Mouse (Mus musculus) cerebral cortex, adult 2 months (tissue): ENCODE data around the gene L1td1.

Experiments
- WGBS: fragments of 180-500 bp; shearing (Covaris S2); methylation state at CpG from one replicate; pipeline ENCODE4 v1.1.7; 2018; 5-methylcytosine and 5-hydroxymethylcytosine counted together

Gene L1td1

GRCm38 (mm10) chr4:98739753-98740152 is 13.2 kb downstream of the L1td1 start:
- 32% methylated on average over 2 of the region's 2 CpGs for WGBS

DNA sequence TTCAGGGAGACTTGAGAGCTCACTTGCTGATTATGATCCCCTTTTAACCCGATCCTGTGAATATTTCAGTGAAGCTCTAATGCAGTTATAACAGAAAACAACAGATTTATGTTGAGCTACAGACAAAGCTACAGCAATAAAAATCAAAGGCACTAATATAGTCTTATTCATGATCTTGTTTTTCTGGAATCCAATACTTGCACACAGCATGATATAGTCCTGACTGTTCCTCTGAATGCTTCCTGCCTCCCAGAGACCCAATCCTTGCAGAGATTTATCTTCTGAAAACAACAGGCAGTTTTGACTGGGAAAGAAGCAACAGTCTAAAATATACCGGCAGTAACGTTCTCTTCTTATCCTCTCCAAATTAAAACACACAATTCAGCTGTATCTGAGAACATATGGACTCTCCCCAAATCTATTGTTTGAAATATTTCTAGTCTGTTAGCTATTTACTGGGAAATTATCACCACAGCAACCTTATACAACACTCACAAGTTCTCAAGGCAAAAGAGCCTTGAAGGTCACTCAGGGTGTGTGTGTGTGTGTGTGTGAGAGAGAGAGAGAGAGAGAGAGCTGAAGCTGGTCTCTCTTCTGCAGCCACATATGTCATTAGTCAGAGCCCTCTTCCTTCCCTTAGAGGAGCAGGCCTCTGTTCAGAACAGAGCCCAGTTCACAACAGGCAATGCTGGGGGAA is 16.8 kb downstream of the L1td1 start:
- WGBS, result 62% methylated on average over 3 of the region's 3 CpGs

GRCm38 (mm10) chr4:98743906-98744210 is 17.3 kb downstream of the L1td1 start:
- whole genome bisulfite sequencing, result 62% methylated on average over 7 of the region's 7 CpGs

DNA sequence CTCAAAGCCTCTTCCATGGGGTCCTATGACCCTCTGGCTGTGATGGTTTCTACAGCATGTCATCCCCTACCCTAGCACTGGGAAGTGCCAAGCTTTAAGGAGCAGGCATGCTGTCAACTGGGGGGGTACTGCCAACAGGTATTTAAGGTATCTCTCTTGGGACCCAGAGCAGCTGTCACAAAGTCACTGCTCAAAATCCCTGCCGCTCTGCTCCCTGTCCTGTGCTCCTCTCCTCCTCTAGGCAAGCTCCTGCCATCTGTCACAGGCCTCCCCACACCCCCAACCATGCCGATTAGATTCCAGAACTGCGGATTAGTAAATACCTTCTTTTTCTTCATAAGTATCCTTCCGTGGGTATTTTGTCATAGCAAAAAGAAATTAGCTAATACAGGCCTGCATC is 27.9 kb downstream of the L1td1 start:
- WGBS, result 78% methylated on average over 4 of the region's 4 CpGs

GRCm38 (mm10) chr4:98756141-98756540 is 29.6 kb downstream of the L1td1 start:
- 64% methylated on average over 11 of the region's 11 CpGs for WGBS

GRCm38 (mm10) chr4:98758012-98758821 is 31.7 kb downstream of the L1td1 start:
- WGBS, result 50% methylated on average over 4 of the region's 4 CpGs

- 58% methylated on average over 3 of the region's 3 CpGs for WGBS
Observed at GRCm38 (mm10) chr4:98758872-98759518, 32.5 kb downstream of the L1td1 start.

- 78% methylated on average over 14 of the region's 14 CpGs for WGBS
Observed at GRCm38 (mm10) chr4:98767134-98768133, 40.9 kb downstream of the L1td1 start.

DNA sequence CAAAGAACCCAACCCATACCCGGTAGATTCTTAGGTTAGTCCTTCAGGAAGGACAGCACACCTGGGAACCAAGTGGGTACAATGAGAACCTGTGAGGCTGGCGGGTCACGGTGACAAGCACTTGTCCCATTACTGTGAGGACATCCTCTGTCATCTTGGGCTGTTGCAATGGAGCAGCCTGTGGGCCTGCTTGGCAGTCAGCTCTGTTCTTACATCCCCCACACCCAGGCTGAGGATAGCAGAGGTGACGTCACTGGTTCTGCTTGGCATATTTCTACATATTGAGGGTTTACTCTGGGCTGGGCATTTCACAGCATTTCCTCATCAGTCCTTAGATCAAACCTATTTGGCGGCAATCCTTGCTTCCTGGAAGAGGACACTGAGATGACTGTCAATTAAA is 47.3 kb downstream of the L1td1 start:
- 83% methylated on average over 5 of the region's 5 CpGs for WGBS

DNA sequence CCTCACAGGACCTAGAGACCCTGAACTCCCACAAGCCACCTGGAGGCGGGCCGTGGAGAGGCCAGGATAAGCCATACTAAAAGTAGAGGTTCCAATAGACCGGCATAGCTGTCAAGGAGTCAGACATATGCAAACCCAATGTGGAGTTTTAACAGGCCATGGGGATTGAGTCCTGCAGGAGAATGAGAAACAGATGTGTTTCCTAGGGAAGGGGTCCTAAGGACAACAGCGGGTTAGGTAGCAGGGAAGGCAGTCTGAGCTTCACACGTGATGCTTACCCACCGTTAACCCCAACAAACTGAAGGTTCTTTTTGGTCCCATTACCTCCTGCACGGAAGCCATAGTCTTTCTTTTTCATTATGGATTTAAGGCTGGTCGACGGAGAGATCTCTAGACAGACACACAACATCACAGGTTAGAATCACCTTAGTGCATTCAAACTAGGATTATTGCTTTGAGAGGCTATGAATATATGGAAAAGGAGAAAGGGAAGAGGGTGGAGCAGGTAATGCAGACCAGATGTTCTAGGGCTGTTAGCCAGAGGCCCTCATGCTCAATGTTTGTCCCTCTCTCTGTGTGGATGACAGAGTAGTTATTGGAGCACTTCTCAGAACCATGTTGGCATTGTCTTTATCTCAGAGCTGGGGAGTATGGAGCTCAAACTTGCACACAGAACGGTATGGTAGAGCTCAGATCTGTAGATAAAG is 50.3 kb downstream of the L1td1 start:
- WGBS, result 91% methylated on average over 10 of the region's 10 CpGs

DNA sequence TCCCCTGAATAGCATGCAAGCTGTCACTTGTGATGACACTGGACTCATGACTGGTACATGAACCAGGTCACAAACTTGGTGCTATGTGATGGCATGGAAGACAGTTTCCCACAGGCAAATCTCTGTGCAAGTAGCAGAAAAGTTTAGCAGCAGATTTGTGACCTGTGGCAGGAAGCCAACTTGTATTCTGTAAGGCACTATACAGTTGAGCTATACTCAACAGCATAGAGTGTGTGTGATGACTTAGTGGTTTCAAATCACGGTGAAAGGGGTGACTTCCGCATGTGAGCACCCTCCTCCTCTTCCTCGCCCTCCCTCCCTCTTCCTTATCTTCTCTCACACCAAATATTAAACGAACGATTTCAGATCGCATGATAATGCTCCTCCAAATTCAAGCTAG is 50.9 kb downstream of the L1td1 start:
- 92% methylated on average over 6 of the region's 6 CpGs for WGBS

DNA sequence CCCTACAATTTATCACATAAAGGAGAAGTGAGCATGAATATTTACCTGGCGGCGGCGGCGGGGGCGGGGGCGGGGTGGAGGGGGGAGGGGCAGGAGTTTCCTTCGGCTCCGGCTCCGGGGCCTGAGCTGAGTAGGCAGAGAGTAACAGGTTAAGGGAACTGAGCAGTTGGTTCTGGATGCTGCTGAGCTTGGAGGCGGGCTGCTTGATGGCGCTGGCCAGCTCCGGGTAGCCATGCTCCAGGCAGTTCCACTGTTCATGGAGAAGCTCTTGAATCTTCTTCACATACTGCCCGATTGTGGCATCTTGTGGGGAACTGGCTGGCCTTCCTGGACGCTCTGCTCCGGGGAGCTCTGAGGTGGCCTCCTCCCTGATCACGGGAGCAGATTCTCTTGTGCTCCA is 51.7 kb downstream of the L1td1 start:
- WGBS, result 30% methylated on average over 16 of the region's 16 CpGs

GRCm38 (mm10) chr4:98785851-98786250 is 59.3 kb downstream of the L1td1 start:
- 54% methylated on average over 8 of the region's 8 CpGs for WGBS

DNA sequence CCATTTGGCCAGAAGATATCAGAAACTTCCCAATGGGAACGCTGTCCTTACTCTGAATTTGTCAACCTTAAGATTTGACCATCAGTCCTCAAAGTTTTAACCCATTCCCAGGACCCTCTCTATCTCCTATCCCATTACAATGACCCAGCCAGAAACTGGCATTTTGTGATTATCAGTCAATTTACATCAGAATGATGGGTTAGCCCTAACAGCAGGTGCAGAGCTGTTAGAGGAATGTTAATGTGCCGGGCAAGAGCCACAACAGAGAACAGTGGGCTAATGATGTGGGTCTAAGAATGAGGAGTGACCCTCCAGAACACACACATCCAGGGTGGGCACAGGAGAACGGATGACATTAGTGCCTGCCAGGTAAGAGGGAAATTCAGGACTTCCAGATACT is 59.7 kb downstream of the L1td1 start:
- WGBS, result 67% methylated on average over 3 of the region's 3 CpGs
